Mouse (Mus musculus): ENCODE measurements around the gene Tmed6.
"Not testable (repeated sequence)": the region's sequence is repeated elsewhere in the genome, so short reads cannot be mapped to it uniquely, and the experiment has no call there.

The Tmed6 gene

DNA sequence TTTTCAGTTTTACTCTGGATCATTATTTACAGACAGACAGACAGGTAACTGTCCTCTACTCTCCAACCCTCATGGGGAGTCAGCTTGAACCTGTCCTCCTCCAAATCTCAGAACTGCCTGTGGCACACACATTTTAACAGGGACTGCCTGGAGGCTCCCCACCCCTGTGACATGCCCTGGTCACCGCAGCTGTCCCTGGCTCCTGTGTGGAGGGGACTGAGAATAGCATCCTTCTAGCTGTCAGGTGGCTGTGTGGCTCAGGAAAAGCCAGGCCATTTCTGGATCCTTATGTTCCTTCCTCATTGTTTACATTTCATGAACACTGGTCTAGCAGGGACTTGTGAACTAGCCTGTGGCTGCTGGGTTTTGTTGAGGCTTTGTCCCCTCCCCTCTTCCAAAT, 8.7 kb upstream of the Tmed6 start:
- DNase-seq (ENCODE audit: low spot score in 2 of 2) = no peak

DNA sequence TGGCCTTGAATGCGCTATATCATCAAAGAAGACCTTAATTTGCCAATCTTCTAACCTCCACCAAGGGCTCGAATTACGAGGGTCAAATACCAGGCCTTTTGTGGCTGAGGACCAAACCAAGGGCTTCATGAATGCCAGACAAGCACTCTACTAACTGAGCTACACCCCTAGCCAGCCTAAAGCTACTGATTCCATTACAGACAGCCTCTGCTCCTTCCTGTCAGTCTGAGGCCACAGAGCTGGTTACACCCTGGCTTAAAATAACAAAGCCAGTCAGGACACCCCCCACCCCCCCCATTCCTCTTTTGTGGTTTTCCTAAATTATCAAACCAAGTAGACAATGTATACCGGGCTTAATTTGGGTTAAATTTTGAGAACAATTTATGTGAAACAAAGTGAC, 8.3 kb upstream of the Tmed6 start:
- no peak for DNase-seq (ENCODE audit: low spot score in 2 of 2)

DNA sequence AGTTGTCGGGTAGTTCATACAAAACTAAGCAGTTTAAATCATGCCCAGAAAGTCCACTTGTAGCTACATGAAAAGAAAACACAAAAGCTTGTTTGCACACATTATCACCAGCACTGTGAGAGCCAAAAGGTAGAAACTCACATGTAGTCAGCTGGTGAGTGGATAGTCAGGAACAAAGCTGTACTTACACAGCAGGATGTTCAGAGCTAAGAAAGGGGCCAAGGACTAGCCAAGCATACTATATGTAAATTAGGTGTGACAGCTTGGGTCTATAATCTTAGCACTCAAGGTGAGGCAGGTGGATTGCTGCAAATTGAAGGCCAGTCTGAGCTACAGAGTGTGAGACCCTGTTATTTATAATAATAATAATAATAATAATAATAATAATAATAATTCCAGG, 2.8 kb downstream of the Tmed6 start:
- no peak for DNase-seq (ENCODE audit: low spot score in 2 of 2)

DNA sequence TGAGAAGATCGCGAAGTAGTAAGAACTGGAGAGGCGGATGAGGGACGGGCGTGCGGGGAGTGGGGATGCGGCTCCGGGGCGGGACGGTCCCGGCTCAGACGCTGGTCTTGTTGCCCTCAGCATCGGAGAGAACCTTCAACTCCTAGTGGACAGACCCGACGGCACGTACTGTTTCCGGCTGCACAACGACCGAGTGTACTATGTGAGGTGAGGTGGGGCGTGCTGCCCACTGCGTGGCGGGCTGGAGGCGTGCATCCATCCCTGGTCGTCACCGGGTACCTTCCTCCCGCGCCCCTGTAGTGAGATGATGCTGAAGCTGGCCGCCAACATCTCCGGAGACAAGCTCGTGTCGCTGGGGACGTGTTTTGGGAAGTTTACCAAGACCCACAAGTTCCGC, 8.5 kb downstream of the Tmed6 start:
- no peak for DNase-seq (ENCODE audit: low spot score in 2 of 2)

DNA sequence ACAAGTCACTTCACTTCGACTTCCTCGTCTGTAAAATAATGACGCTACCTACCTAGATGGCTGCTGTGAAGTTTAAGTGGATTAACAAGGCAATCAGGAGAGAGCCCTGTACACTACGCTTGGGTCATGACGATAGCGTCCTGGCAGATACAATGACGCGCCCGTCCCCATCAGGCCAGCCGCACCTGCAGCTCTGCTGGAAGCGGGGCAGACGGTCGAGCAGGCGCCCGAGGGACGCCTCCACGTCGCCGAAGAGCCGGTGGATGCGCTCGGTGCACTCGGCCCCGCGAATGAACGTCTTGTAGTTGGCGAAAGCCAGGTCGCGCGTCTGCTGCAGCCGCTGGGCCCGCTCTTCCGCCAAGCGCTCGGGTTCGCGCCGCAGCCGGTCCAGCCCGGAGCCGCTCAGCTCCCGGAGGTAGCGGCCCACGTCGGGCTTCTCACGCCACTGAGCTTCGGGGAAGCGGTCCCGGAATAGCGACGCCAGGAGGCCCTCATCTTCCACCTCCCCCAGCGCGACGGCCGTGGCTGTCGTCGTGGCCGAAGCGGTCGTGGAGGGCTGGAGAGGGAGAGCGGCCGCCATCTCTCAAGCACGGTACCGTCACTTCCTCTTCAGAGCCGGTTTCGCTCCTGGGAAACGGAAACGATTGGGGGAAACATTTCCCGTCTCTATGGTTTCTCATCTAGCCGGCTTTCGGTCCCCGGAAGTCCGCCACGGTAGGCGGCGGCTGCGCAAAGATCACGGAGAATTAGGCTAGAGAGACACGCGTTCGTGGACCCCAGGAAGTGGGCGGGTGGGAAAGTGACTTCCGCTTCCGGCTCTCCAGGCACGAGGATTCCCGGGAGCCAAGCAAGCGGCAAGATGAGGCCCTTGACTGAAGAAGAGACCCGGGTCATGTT, 9.1 kb downstream of the Tmed6 start, which contains the start of the genes Cog8 and Nip7:
TSS of gene Cog8 (minus strand) at position 614 of the 897 bp plus-strand sequence.
TSS of gene Nip7 (plus strand) at position 802 of the 897 bp plus-strand sequence.
- peak; percentile 92 to 98 for DNase-seq (ENCODE audit: low spot score in 2 of 2)

DNA sequence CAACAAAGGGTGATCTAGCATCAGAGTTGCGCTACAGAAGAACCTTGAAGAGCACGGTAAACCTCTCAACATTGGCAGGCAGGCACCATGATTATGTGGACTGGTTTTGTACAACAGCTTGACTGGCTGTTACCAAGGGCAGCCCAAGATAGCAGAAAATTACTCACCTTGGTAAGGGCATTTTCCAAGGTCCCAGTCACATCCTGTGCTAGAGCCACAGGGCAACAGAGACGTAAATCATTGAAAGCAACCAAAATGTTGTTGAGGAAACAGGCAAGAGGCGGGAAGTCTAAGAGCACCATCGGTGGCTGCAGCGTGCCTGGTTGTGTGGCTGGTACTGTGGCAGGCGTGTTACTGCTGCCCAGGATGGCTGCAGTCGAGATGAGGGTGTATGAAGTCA, 13.4 kb downstream of the Tmed6 start:
- no peak for DNase-seq (ENCODE audit: low spot score in 2 of 2)

DNA sequence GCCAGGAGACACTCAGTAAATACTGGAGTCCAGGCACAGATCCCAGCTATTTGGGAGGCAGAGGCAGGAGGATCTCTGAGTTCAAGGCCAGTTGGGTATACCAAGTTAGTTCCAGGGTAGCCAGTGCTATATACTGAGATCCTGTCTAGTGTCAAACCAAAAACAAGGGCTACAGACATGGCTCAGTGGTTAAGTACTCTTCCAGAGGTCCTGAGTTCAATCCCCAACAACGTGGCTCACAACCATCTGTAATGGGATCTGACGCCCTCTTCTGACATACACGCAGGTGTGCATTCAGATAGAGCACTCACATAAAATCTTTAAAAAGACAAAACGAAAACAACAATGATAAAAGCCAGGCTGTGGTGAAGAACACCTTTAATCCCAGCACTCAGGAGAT, 16.0 kb downstream of the Tmed6 start:
- no peak for DNase-seq (ENCODE audit: low spot score in 2 of 2)

DNA sequence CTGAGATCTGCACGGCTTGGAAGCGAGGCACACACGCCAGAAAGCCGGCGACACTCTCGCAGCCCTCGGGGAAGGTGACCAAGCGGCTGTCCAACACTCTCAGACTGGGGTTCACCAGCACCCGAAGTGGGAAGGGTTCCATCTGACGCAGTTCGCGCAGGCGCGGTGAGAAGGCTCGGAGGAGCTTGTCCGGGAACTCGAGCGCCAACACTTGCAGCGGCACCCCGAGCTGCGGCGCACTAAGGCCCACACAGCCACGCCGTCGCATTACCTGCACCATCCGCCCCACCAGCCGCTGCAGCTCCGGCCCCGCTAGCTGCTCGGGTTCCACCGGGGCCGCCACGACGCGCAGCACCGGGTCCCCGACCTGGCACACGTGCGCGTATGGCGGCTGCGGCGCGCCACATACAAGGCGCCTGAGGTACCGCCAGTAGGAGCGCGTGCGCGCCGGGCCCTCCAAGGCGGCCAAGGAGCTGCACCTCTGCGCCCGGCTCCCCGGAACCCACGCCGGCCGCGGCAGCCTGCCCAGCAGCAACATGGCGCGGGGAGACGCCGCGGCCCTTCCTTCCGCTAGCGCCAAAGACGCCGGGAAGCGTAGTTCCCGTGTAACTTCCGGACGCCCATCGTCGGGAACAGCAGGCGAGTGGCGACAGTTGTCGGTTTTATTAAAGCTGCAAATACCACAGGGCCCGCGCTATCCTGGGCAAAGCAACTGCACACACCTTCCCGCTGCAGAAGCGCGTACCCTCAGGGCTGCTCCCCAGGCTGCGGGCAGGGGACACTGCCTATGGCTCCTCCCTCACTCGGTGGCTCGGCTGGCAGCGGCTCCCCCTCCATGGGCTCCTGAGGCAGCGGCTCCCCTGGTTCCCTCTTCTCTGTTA, 17.1 kb downstream of the Tmed6 start, which contains the start of gene Pdf:
TSS of gene Pdf (minus strand) at position 554 of the 881 bp plus-strand sequence.
- DNase-seq (ENCODE audit: low spot score in 2 of 2) = peak; percentile 61 to 84

DNA sequence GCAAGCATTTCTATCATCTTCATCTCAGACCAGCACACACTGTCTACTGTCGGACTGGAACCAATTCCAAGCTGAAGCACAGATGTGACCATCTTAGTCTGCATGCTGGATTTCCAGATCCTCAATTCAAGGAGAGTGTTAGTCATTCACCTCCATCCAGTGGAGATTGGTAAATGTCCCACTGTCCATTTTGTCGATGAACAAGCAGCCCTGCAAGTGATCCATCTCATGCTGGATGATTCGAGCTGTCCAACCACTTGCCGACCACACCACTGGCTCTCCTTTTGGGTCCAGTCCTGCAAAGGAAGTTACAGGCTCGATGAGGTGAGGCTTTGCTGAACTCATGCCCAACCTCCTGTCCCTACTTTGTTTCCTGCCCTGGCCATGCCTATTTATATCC, 18.5 kb downstream of the Tmed6 start:
- no peak for DNase-seq (ENCODE audit: low spot score in 2 of 2)

DNA sequence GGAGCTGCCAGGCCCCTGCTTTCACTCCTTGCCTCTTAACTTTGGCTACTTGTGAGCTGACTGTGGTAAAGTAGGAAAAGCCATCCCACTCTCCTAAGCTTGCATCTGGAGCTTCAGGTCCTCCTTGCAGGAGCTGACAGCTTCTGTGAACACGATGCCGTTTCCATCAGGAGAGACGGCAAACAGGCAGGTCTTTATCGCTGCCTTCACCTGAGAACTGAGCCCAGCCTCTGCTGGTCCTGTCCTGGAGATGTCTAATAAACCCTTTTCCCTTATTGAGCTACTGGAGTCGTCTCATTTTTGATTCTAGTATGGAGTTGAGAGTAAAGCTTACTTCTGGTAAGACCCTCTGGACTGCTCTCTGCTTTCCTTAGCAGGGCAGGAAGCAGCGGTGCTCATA, 20.0 kb downstream of the Tmed6 start:
- no peak for DNase-seq (ENCODE audit: low spot score in 2 of 2)

DNA sequence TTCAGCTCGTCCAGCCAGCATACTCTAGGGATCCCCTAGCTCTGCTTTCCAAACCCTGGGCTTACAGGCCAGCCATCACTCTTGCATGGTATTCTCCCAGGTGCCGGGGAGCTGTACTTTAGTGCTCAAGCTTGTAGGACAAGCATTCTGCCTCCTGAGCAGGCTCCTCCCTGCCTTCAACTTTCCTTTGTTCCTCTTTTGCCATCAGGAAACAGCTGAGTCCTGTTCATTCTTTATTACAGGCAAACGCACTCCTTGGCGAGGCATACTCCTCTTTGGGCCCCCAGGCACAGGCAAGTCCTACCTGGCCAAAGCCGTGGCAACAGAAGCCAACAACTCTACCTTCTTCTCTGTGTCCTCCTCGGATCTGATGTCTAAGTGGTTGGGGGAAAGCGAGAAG, 24.8 kb downstream of the Tmed6 start:
- DNase-seq (ENCODE audit: low spot score in 2 of 2) = no peak

DNA sequence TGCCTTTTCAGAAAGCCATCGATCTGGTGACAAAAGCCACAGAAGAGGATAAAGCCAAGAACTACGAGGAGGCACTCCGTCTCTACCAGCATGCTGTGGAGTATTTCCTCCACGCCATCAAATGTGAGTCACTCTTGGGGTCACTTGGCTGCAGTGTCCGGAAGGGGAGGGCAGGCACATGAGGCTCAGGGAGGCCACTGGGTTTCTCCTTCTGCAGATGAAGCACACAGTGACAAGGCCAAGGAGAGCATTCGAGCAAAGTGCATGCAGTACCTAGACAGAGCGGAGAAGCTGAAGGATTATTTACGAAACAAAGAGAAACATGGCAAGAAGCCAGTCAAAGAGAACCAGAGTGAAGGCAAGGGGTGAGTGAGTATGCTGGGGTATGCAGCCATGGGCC, 28.8 kb downstream of the Tmed6 start:
- DNase-seq (ENCODE audit: low spot score in 2 of 2) = no peak

DNA sequence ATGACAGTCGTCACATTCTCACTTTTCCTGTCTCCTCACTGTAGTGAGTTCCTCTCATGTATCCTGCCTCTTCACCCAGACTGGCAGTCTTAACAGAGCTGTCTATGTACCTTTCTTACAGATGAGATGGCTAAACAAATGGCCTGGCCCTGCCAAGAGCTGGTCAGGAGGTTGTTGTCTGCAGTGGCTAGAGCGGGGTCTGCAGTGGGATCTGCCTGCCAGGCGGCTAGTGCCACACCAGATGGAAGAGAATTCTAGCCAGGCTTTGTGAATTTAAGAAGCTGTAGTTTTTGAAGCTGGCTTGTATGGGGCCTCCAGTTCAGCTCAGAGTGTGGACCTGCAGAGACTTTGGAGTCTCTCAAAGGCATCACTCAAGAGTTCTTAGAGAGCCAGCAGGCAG, 29.8 kb downstream of the Tmed6 start:
- no peak for DNase-seq (ENCODE audit: low spot score in 2 of 2)

DNA sequence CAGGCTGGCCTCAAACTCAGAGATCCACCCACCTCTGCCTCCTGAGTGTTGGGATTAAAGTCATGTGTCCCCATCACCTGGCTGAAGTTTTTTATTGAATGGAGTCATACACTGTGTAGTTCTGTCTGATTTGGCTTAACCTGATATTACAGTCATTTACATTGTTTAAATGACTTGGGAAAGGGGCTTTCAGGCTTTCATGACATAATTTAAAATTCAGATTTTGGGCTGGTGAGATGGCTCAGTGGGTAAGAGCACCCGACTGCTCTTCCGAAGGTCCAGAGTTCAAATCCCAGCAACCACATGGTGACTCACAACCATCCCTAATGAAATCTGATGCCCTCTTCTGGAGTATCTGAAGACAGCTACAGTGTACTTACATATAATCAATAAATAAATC, 31.8 kb downstream of the Tmed6 start:
- DNase-seq (ENCODE audit: low spot score in 2 of 2) = not testable (repeated sequence)

DNA sequence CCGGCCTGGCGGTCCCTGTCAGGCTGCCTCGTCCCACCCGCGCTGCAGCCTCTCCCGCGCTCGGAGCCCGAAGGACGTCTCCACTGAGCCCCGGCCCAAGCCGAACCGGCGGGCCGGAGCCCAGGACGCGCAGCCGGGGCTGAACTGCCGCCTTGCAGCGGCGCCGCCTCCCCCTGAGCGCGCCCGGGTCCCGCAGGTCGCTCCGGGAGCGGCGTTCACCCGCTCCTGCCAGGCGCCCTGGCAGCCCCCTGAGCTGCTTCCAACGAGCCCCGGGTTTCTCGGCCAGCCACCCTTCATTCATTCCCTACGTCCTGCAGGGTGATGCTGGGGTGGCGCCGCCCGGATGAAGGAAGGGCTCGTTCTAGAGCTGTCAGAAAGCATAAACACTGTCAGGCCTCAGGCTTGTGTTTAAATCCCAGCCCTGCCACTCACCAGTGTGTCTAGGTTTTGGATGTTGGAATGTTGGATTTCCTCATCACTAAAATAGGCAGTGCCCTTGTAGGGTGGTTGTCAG, 33.8 kb downstream of the Tmed6 start:
- DNase-seq (ENCODE audit: low spot score in 2 of 2) = no peak

DNA sequence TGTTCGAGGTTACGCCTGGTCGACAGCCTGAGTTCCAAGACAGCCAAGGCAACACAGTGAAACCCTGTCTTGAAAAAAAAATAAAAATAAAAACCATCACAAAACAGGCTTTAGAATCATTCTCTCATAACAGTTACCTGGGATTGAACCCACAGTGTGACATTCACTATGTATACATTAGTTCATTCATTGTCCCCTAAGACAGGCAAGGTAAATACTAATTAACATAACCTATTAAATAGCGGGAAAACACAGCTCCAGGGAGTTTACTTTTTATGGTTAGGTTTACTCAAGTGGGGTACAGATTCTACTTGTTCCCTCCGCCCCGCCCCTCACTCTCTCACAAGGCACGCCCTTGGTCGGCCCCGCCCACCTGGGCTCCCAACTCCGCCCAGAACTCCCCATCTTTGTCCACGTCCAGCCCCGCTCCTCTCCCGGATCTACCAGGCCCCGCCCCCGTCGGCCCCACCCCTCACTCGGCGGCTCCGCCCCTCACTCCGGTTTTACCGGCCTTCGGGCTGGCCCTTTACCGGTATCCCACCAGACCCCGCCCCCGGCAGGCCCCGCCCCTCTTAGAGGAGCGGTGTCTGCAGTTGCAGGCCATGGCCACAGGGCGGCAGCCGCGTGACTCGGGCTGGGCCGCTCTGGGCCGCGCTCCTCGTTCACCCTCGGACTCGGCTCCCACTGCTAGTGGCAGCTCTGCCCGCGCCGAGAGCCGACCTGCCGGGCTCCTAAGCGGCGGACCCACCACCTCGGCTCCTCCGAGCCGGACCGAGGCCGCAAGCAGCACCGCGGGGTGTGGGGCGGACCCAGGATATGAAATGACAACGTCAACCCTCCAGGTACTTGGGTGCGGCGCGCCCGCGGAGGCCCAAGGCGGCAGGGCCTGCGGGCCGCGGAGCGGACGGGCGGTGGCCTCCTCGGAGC, 34.5 kb downstream of the Tmed6 start, which contains the start of gene Vps4a:
TSS of gene Vps4a (plus strand) at position 573 of the 927 bp plus-strand sequence.
- DNase-seq (ENCODE audit: low spot score in 2 of 2) = peak; percentile 88 to 97

DNA sequence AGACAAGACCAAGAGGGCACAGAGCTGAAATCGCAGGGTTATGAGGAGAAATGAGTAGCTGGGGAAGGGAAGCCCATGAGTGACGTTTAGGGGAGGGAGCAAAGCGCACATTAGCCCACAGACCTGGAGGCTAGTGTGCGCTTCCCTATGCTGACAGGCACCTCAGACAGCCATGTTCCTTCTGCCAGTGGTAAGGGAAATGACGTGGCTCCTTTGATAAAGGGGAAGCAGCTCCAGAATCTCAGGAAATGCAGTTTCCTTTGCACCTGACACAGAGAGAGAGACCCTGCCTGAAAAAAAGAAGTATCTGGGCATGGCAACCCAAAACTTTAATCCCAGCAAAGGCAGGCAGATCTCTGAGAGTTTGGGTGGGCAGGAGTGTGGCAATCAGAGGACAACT, 35.4 kb downstream of the Tmed6 start:
- no peak for DNase-seq (ENCODE audit: low spot score in 2 of 2)

DNA sequence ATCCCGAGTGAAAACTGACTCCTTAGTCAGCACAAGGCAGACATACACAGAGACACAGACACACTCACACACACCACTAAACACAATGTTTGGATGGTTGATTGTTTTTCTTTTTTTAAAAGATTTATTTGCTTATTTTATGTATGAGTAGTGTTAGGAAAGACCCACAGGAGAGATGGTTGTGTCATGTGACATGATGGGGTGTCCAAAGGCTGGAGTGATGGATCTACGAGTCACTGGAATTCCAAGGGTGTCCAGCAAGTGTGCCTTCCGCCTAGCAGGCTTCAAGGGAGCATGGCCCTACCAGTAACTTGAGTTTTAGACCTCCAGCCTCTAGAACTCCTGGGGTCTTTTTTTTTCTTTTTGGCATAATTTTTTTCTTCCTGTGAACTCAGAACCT, 36.1 kb downstream of the Tmed6 start:
- no peak for DNase-seq (ENCODE audit: low spot score in 2 of 2)

DNA sequence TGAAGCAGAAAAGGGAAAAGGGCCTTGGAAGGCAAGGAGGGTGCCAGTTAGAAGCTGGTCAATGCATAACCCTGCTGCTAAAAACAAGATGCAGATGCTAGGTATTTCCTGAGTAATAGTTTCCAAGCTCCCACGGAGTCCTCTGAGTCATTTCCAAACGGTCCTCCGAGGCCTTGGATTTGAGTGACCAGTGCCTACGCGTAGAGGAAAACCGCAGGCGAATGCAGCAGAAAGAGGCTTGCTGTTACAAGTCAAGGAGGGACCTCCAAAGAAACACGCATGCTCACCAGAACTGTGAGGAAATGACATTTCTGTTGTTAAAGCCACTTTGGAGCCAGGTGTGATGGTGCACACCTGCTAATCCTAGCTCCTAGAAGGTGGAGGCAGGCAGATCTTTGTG, 42.0 kb downstream of the Tmed6 start:
- no peak for DNase-seq (ENCODE audit: low spot score in 2 of 2)

DNA sequence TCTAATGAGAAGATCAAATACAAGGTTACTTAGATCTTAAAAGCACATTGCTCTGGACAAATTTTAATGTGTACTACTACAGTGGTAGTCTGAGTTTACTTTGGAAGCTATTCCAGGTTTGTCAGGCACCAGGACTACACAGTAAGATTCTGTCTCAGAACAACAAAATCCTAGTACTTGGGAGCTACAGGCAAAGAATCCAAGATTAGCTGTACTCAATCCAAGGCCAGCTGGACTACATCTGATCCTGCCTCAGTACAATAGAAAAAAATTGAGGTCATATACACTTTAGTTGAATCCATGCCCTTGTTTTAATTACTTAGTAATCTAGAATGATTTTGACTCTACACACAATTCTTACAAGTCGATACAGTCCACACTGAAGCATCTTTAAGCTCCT, 50.5 kb downstream of the Tmed6 start:
- DNase-seq (ENCODE audit: low spot score in 2 of 2) = no peak

DNA sequence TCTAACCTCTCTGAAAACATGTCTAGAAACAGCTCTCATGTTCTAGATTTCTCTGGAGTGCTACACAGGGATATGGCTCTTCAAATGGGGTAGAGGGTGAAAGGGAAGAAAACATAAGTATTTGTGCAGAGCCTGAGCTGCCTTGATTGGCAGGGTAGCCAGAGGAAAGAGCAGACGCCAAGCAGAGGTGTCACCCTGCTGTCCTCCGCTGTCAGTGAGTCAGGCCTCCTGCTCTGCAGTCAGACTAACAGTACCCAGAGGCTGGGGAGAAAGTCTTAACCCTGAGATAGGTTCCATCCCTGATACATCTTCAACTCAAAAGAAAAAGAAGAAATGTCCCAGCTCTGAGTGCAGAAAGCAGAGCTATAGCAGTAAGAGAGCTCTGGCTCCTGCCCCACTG, 52.8 kb downstream of the Tmed6 start:
- DNase-seq (ENCODE audit: low spot score in 2 of 2) = no peak
